Mouse (Mus musculus) right cerebral cortex, adult 2 months (tissue): ENCODE results near the gene Egfr.

Experiments used
- DNase-seq, 2 experiments: peaks; one replicate each; pipeline ENCODE4 v3.0.0; 2021 to 2022; ENCODE audit warnings: low spot score in 2 of 2

The Egfr gene

DNA sequence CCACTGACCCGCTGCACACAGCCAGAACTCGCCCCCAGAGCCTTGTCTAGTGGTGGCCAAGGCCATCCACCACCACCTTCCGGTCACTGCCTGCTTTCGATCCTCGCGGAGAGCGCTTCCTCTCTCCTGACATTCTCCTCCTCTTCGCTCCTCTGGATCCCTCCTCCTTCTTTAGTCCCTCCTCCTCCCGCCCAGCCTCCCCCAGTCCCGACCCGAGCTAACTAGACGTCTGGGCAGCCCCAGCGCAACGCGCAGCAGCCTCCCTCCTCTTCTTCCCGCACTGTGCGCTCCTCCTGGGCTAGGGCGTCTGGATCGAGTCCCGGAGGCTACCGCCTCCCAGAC lies at the start of gene Egfr:
TSS of gene Egfr (plus strand) at position 197 of the 342 bp plus-strand sequence.
- peak; percentile 17 to 21 for DNase-seq

DNA sequence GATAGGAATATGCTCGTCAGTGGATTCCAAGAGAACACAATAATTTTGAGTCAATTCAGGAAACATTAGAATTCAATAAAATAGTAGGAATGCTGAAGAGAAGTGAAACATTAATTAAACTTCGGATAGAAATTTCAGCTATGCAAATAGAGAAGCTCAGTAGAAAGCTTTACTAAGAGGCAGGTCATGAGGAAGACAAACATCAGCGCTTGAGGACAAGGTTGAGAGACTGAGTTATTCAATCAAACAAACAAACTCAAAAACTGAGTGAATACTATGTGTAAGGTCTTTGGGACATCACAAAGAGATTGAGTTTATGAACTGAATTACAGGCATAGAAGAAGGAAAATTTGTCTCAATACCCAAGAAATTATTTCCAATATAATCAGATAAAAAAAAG lies 48.8 kb upstream of the Egfr start:
- no peak for DNase-seq

DNA sequence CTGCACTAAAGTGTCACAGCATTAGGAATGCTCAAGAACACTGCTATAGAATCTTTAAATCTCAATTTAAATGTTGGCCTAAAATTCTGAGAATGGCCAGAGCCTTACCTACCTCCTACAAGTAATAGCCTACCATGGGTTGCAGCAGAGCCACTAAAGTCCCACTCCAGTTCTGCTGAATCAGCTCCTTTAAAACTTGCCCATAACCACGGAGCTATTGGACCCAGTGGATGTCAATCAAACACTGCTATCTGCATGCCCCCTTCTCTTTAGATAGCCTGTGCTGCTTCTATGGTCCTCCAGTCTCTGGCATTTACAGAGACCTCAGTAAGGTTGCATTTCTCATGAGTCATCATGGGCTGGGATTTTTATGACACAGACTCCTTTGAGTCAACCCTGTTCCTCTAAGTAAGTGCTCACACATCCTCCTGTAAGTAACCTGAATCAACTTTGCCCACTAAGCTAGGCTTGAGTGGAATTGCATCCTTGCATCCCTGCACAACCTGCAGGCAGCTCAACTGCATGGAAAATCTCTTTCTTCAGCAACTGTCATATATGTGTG lies 16.8 kb upstream of the Egfr start:
- DNase-seq, result no peak

DNA sequence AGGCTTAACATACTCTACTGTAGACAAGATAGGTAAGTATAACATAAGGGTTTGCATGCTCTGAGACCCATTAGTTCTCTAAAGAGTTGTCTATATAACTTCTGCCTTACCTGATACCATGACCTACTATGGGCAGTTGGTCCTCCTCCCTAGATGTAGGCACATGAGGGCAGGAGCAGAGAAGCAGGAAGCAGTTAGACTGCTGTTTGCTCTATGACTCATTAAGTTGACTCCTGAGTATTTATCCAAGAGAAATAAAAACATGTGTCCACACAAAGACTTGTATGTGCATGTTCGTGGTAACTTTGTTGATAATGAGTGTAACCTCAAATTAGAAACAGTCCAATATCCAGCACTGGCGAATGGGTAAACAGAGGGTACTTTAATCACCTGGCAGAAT lies 14.7 kb upstream of the Egfr start:
- DNase-seq, result no peak

DNA sequence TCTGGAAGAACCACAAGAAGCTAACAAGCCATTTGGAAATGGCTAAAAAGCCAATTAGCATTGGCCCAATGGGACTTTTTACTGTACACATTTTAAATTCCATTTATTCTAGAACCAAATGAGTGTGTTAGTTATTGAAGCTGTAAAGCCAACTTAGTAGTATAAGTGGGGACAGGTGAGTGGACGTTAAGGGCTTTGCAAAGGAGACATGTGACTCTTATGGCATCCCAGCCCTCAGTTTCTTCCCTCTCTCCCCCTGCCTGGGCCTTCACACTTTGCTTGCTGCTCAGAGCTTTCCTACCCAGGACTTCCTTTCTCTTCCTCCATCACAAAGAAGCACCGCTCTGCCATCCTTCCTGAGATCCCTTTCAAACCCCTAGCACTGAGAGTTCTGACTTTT lies 13.3 kb upstream of the Egfr start:
- no peak for DNase-seq

DNA sequence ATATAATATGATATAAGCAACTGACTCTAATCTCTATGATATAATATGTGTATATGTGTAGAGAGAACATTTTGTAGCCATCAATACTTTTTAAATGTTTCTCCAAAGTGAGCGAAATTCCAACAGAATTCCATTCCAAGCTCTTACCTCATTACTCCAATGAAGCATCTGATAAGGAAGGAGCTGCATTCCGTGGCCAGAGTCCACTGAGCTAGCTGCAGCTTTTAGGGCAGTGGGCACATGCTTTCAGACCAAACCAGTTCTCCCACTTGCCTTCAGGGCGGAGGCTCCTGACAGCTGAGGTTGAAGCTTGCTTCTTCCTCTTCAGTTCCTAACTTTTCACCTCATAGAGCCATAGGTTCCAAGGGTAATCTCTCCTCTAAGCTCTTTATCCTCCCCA lies 12.8 kb upstream of the Egfr start:
- no peak for DNase-seq

DNA sequence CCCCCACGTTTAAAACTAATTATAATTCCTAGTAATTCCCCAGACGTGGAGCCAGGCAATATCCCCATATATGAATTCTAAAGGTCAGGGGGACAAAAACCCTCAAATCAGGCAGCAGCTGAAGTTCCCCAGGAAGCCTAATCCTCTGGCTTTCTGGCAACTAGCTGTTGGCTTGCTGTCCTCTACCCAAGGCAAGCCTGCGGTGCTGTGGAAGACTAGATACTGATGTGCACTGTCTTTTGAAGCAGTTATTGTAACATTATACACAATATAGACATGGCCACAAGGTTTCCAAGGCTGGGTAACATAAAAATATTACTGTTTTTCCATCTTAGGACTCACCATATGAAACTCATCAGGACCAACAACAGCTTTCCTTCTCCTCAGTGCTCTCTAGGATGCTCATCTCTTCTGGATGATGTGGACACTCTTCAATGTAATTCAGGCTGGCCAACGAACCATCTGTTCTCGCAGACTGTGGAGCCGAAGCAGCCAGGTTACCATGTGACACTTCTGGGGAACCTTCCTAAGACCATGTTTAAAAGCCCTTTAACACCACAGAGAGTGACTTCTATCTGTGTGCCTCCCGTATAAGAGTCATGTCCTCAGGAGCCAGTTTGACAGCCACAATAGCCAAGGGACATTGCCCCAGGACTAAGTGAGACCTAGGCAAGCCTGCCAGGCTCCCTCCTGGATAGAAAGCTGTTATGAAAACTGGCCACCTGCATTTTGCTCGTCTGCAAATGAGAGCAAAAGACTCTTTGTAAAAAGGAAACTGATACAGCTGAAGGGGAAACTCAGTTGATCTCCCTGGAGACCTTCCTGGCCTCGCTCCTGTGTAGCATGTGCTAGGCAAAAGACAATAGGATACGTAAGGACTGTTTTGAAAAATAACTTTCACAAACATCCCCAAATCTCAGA lies 11.1 kb upstream of the Egfr start:
- no peak for DNase-seq

DNA sequence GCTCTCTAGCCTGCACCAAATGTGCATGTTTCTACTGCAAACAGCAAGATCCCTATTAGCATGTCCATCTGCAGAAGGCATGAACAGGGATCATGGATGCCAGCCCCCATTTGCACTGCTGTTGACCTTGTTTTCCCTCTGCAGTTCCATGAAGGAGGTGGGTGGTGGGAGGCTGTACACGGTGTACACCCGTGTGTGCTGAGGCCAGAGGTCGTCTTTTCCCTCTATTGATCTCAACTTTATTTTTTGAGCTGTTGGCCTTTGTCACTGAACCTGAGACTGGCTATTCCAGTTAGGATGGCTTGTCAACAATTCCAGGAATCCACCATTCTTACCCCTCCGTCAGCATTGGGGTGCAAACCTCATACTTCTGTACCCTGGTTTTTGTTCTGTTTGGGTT lies 9.8 kb upstream of the Egfr start:
- no peak for DNase-seq

DNA sequence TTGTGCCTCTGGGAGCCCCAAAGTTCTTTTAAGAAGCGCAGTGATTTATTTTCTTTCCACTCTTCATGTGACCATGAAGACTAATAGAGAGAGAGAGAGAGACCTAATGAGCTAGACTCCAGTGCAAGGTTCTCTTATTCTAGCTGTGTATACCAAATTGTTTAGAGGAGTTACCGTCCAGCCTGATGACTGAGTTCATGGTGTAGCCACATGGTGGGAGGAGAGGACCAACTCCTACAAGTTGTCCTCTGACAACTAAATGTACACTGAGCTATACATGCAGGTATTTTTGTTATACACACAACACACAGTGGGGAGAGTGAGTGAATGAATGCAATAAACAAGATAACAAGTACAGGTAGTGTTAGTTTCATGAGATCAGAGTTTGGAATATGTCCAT lies 9.2 kb upstream of the Egfr start:
- no peak for DNase-seq

DNA sequence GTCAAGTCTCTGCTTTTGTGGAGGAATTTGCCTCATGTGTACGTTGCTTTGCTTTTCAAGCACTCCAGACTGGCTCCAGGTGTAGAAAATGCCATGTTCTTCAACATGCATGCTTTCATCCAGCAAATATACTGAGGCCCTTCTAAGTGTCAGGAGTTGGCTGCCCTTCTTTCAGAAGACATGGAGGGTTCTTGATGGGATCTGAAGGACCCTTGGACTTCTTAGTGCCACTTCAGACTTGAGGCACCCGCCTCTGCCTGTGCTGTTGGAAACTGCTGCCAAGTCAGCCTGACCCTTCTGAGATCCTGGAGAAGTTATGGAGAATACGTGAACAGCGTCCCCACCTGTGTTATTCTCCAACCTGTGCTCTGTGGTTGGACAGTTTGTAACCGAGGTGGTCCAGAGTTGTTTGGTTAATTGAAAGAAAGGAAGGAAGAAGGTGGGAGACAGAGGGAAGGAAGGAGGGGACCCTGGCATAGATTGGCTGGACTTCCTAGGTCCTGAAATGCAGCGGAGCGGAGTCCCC lies 483 bp upstream of the Egfr start:
- no peak for DNase-seq

DNA sequence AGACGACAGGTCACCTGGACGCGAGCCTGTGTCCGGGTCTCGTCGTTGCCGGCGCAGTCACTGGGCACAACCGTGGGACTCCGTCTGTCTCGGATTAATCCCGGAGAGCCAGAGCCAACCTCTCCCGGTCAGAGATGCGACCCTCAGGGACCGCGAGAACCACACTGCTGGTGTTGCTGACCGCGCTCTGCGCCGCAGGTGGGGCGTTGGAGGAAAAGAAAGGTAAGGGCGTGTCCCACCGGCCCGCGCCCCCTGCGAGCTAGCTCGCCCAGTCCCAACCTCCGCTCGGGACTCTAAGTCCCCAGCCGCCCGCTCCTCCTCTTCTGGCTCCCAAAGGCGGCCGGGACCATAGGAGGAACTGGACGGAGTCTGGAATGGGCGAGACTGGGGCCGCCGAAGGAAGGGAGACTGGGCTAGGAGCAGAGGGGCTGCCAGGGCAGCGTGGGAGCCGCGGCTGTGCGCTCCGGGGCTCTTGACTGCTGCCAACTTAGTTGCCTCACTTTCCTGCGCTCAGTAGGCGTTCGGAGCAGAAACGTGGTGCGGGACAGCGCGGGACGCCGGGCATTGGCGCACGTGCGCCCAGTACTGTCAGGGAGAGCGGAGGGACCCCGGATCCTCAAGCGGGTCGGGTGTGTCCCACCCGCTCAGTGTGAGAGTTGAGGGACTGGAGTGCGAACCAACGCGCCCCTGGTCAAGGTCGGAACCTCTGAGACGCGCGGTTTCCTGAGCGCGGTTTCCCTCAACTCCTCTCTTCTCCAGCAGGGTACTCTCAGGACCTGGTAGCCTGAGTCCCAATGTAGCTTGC lies 548 bp downstream of the Egfr start:
- no peak for DNase-seq

DNA sequence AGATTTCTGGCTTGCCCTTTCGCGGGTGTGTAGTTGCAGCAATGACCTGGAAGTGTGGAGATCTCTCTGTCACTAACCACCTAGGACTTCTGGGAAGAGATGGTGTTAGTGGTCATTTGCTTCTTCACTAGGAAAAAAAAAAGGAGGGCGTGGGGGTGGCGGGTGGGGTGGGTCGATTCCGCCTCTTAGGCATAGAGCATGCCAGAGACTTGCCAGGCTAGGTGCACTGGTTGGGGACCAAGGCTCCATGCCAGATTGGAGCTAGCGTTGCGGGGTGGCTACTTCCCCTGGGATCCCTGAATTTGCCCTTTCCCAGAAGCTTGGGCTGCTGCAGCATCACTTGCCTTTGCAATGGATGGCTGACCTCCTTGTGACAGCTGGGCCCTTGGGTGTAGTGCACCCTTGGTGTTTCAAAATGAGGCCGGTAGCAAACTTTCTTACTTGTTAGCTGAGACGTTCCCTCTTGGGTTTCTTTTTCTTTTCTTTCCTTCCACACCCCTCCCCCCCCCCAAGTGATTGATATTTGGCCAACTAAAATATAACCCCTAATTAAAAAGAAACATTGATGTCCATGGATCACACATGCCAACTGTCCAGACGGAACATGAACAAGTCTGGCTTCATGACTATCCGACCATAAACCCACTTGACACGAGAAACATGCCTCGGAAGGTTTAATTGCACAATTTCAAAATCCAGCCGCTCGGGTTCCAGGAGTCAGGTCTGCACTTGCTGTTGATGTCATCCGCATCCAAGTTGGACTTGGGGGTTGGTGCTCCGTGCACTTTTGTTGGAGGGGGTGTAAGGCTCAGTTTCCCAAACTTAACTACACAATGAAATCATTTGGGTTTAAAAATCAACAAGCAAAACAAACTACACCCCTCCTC lies 1.4 kb downstream of the Egfr start:
- DNase-seq, result no peak

DNA sequence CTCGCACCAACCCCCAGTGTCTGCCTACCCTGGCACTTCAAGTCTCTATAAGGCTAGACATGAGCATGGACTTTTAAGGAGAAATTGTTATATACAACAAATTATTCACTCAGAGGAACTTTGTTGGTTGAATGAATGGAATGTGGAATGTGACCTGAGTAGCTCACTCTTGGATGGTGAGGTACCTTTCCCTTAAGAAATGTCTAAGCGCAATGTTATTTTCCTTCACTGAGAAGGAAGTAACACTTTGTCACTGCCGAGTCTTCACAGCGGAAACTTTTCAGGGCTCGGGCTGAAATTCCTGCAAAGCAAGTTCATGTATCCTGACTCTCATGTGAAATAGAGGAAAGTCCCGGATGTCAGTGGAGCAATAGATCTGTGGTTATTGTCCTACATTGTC lies 7.9 kb downstream of the Egfr start:
- DNase-seq, result no peak

DNA sequence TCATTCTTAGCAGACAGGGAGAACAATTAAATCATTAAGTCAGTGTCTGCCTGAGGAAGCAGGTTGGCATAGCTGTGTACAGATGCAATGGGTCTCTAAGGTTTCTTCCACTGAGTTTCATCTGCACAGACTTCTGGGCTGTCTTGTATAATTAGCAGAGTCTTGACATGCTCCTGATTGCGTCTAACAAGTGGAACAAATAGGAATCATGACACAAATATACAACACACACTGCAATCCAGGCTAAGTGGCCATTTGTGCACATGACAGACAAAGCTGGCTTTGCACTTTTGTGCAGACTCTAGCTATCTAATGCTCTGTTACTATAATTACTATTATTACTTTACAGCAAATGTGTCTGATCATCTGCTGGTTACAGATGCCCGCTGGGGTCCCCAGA lies 9.2 kb downstream of the Egfr start:
- DNase-seq, result no peak

DNA sequence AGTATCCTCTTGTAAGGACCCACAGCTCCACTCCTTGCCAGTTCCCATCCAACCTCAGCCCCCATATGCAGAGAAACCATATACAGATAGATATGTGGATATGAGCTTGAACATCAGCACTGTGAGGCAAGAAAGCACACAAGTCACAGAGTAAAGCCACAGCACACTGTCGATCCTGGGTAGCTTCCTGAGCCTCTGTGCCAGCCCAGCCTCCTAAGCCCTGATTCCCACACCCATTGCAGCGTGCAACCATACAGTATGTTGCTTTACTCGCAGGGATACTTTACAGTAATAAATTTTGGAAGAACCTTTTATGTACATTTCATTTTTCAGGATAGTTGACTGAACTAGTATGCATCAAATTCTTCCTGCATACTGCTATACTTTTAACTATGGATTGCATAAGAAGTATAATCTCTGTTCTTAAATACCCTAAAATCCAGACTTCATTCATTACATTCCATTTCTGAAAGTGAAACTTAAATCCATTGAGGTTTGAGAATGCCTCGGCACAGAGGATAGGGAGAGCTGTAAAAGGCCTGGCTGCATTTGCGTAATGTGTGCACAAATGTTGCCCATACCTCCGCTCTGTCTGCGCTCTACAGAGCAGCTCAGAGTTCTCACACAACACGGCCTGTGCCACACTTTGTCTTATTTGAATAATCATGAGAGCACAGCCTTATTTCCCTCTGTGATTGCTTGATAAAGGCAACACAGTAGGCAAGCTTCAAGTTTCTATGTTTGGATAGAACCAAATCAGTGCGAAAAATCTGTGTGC lies 14.2 kb downstream of the Egfr start:
- no peak for DNase-seq

DNA sequence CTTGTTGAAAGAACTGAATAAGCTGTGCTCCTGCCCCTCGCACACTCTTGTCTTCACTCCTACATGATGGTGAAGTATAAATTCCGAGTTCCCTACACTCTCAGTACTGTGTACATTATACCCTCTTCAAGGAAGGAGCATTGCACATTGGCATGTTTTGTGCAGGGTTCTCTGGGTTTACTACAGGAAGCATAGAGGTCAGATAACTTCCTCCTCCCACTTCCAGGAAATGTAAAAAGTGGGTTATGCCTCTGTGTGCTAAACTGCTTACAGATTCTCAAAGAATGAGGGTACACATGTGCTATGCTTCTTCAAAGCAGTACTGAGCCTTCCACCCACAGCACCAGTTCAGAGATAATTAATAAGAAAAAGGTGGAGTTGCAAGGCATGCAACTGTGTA lies 16.0 kb downstream of the Egfr start:
- DNase-seq, result no peak

DNA sequence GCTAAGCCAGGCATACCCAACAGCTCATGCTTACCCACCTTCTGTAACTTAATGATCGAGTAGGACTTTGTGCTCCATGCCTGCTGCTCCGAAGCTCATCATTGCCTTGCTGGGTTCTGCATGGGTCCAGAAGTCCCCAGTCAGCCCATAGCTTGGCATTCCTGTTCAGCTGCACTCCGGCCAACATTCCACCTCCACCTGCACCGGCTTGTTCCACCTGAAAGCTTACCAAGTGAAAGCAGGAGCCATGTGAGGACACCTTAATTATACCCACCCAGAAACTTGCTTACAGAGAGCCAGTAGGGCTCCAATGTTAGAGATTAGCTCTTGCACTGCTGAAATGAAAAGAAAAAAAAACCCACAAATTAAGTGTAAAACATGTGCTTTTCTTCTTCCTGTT lies 17.3 kb downstream of the Egfr start:
- no peak for DNase-seq

DNA sequence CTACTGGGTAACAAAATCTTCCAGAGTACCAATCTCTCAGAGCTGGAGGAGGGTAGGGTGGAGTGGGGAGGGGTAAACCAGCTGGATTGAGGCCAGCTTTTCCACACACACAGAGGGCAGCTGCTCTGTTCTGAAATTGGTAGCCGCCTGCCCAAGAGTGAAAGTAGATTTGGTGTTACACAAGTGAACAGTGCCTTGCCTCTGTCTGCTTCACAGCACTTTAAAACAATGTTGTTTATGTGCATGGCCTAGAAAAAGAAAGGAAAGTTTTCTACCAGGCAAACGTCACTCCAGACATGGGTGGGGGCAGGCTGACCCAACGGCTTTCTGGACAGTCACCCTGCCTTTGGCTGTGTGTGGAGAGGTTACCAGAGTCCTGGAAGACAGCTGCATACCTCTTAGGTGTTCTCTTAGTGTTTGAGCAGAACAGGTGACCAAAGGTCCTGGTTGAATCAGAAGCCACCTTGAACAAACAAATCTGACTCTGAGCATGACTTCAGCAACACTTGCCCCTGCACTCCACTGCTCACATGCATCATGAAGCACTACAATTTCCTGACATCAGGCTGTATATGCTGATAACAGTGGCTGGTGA lies 17.8 kb downstream of the Egfr start:
- no peak for DNase-seq

DNA sequence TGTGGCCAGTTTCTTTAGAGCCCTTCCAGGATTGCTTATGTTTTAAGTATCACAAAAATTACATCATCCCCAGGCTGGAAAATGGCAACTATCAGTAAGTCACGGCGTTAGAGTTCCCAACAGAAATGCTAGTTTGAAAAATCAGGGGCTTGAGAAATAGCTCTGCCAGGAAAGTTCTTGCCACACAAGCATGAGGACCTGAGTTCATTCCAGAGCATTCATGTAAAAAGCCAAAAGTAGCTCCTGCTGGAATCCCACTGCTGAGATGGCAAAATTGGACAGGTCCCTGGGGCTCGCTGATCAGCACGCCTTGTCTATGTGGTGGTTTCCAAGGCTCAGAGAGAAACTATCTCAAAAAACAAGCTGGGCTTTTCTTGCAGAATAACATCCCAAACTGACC lies 19.0 kb downstream of the Egfr start:
- DNase-seq, result no peak

DNA sequence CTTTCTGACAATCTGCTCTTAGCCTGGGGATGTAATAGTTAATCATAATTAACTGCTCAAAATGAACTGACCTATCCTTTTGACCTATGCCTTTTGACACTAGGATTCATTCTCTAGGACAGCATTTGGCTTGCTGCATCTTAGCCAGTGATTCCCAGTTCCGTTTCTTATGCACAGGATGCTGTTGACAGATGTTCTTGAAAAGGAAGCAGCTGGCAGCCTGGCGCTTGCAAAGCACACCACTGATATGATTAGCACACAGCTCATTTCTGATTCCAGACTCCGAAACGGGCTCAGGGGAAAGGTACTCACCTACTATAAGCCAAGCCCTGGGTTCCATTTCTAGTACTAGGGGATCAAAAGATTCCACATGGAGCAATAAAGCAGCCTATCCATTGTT lies 20.7 kb downstream of the Egfr start:
- no peak for DNase-seq
